Comparison of ENCODE assay signal across 20 mouse cellular contexts in genomic region chr5:9043582-9044267, GRCm38 (mm10). TPM values are rescaled to one million over a fixed set of nuclear protein-coding genes. Genes with fewer than 3 reads are reported as not detected.
DNase-seq lines count a peak whose midpoint lies in the region; ATAC-seq and TF ChIP-seq lines count a peak whose summit lies in the region.
"Had no signal": no experiment of that assay in that cellular context is flagged by ENCODE, and none has a peak within 500 bp of the region (broad histone marks: within the 10 kb centered on the region; RNA-seq: fewer than 3 reads in every experiment).

No protein-coding gene starts in this region.

- H3K27me3 ChIP-seq in heart, embryonic 10.5 days (ENCODE audit: insufficient read depth, poor library complexity, severe bottlenecking) = no peaks in the 10 kb centered on the region
- H3K27me3 ChIP-seq in liver, postnatal 0 days (ENCODE audit: insufficient read depth, low read length) = no peaks in the 10 kb centered on the region
- no peaks in the 10 kb centered on the region for H3K27me3 ChIP-seq in liver, embryonic 12.5 days (replicated peaks)
- no peaks in the 10 kb centered on the region for H3K27me3 ChIP-seq in CH12.LX (replicated peaks)
- no peaks in the 10 kb centered on the region for H3K27me3 ChIP-seq in intestine, postnatal 0 days (replicated peaks; ENCODE audit: control insufficient read depth, insufficient read depth, low read length)
- H3K27me3 ChIP-seq: heart, embryonic 13.5 days had no signal

- H3K9me3 ChIP-seq in heart, embryonic 10.5 days = no peaks in the 10 kb centered on the region
- H3K9me3 ChIP-seq in liver, postnatal 0 days (ENCODE audit: low read length) = no peaks in the 10 kb centered on the region
- H3K9me3 ChIP-seq in liver, embryonic 12.5 days (replicated peaks) = no peaks in the 10 kb centered on the region
- H3K9me3 ChIP-seq in CH12.LX (replicated peaks; ENCODE audit: low read length) = peaks cover 4% of the 10 kb centered on the region
- no peaks in the 10 kb centered on the region for H3K9me3 ChIP-seq in intestine, postnatal 0 days (ENCODE audit: control insufficient read depth)
- H3K9me3 ChIP-seq: G1E; heart, embryonic 13.5 days; limb, embryonic 10.5 days had no signal

- TF ChIP-seq RAD21 in CH12.LX (IDR thresholded peaks at IDR 0.05; ENCODE audit: low read depth, low read length) = no peak

- no peaks in the 10 kb centered on the region for H3K36me3 ChIP-seq in heart, embryonic 10.5 days
- H3K36me3 ChIP-seq in liver, postnatal 0 days (replicated peaks; ENCODE audit: insufficient read depth, low read length) = no peaks in the 10 kb centered on the region
- no peaks in the 10 kb centered on the region for H3K36me3 ChIP-seq in liver, embryonic 12.5 days
- no peaks in the 10 kb centered on the region for H3K36me3 ChIP-seq in CH12.LX (replicated peaks in 1 of 2; ENCODE audit: control insufficient read depth in 1 of 2, insufficient read depth in 1 of 2, low read length in 1 of 2)
- H3K36me3 ChIP-seq in intestine, postnatal 0 days (ENCODE audit: control insufficient read depth, insufficient read depth) = no peaks in the 10 kb centered on the region
- H3K36me3 ChIP-seq: G1E; heart, embryonic 13.5 days; limb, embryonic 10.5 days had no signal

- no peak for TF ChIP-seq CTCF in liver, postnatal 0 days (IDR thresholded peaks at IDR 0.05; ENCODE audit: low read depth)
- no peak for TF ChIP-seq CTCF in CH12.LX (conservative IDR thresholded peaks at IDR 0.05 in 1 of 2, IDR thresholded peaks at IDR 0.05 in 1 of 2; ENCODE audit: low read depth in 2 of 2, low read length in 2 of 2)
- TF ChIP-seq CTCF in intestine, postnatal 0 days (IDR thresholded peaks at IDR 0.05; ENCODE audit: low read depth) = no peak

- ATAC-seq in liver, postnatal 0 days = no peak
- ATAC-seq in liver, embryonic 12.5 days = no peak
- ATAC-seq in intestine, postnatal 0 days = peak; percentile 60
- no peak for ATAC-seq in megakaryocyte-erythroid progenitor cell, adult 5-6 weeks (replicated peaks; ENCODE audit: low FRiP score, low TSS enrichment, poor library complexity, severe bottlenecking)

- no peak overlapping the region for H3K27ac ChIP-seq in heart, embryonic 10.5 days
- H3K27ac ChIP-seq in liver, postnatal 0 days (ENCODE audit: low read depth) = peak overlapping the region; percentile 60
- no peak overlapping the region for H3K27ac ChIP-seq in liver, embryonic 12.5 days
- H3K27ac ChIP-seq in CH12.LX (ENCODE audit: insufficient read depth, low read depth) = peak overlapping the region; percentile 17; the same call in 1 of the 2 replicates
- H3K27ac ChIP-seq in intestine, postnatal 0 days (ENCODE audit: low read depth, low read length) = peak overlapping the region; percentile 35; the same call in 1 of the 2 replicates
- H3K27ac ChIP-seq: heart, embryonic 13.5 days; limb, embryonic 10.5 days had no signal

- no peaks in the 10 kb centered on the region for H3K79me2 ChIP-seq in CH12.LX (replicated peaks; ENCODE audit: control insufficient read depth, extremely low read depth, insufficient read depth, poor library complexity, severe bottlenecking)

- peak; percentile 23 for DNase-seq in heart, adult 11 months
- no peak for DNase-seq in heart, embryonic 10.5 days (ENCODE audit: low spot score)
- DNase-seq in liver, postnatal 0 days = no peak
- DNase-seq in CH12.LX (ENCODE audit: extremely low read depth) = peak; percentile 86
- DNase-seq in layer of hippocampus, adult 8-10 months (ENCODE audit: low spot score in 2 of 2) = no peak
- DNase-seq: adrenal gland, adult 8-10 months; cerebellum, adult 2 months; gastrocnemius, postnatal 14 days; heart, postnatal 4 days; kidney, postnatal 25 days; layer of hippocampus, postnatal 36 days; lung, adult 18-20 months; lung, postnatal 36 days; spleen, adult 18-20 months had no signal

- TF ChIP-seq POLR2A in CH12.LX (IDR thresholded peaks at IDR 0.05; ENCODE audit: low read depth, low read length) = no peak

- WGBS in heart, embryonic 10.5 days = 79% methylated on average over 8 of the region's 8 CpGs
- WGBS in liver, postnatal 0 days (ENCODE audit: insufficient replicate concordance) = 65% methylated on average over 8 of the region's 8 CpGs
- WGBS in liver, embryonic 12.5 days (ENCODE audit: insufficient replicate concordance) = 66% methylated on average over 8 of the region's 8 CpGs
- WGBS in intestine, postnatal 0 days = 66% methylated on average over 8 of the region's 8 CpGs

- in situ Hi-C loops in CH12.LX (cut with MboI; ENCODE audit: low pct_ligation_motif_present, low pct_unique_long_range_greater_than_20kb, low sequenced_read_pairs) = loop anchor here (10.0 kb wide), 1 partner anchor 99 kb away; no protein-coding TSS in a partner anchor

- H3K4me1 ChIP-seq in heart, embryonic 10.5 days = no peaks in the 10 kb centered on the region
- H3K4me1 ChIP-seq in liver, postnatal 0 days (ENCODE audit: insufficient read depth) = peaks cover 19% of the 10 kb centered on the region; the same call in 1 of the 2 replicates
- no peaks in the 10 kb centered on the region; the same call in 1 of the 2 replicates for H3K4me1 ChIP-seq in liver, embryonic 12.5 days
- peaks cover 20 to 44% of the 10 kb centered on the region in 2 experiments for H3K4me1 ChIP-seq in CH12.LX (ENCODE audit: control insufficient read depth in 1 of 2, insufficient read depth in 2 of 2)
- H3K4me1 ChIP-seq in intestine, postnatal 0 days (replicated peaks; ENCODE audit: control insufficient read depth, insufficient read depth, low read length) = no peaks in the 10 kb centered on the region
- H3K4me1 ChIP-seq: heart, embryonic 13.5 days had no signal

- no peak overlapping the region for H3K9ac ChIP-seq in liver, postnatal 0 days (replicated peaks)
- no peak overlapping the region for H3K9ac ChIP-seq in liver, embryonic 12.5 days
- no peak overlapping the region for H3K9ac ChIP-seq in CH12.LX (ENCODE audit: insufficient read depth, low read depth)
- H3K9ac ChIP-seq in intestine, postnatal 0 days (ENCODE audit: low read depth, low read length) = no peak overlapping the region
- H3K9ac ChIP-seq: heart, embryonic 13.5 days had no signal

- no peak overlapping the region for H3K4me2 ChIP-seq in liver, postnatal 0 days (ENCODE audit: low read depth, low read length)
- no peak overlapping the region for H3K4me2 ChIP-seq in liver, embryonic 12.5 days
- H3K4me2 ChIP-seq in CH12.LX (ENCODE audit: insufficient read depth, low read depth, poor library complexity, severe bottlenecking) = peak overlapping the region; percentile 23
- H3K4me2 ChIP-seq in intestine, postnatal 0 days (replicated peaks; ENCODE audit: low read depth) = no peak overlapping the region
- H3K4me2 ChIP-seq: heart, embryonic 13.5 days had no signal

- H3K4me3 ChIP-seq in heart, embryonic 10.5 days = no peak overlapping the region
- no peak overlapping the region for H3K4me3 ChIP-seq in liver, postnatal 0 days (ENCODE audit: low read depth, low read length)
- no peak overlapping the region for H3K4me3 ChIP-seq in liver, embryonic 12.5 days
- H3K4me3 ChIP-seq in CH12.LX (replicated peaks in 1 of 3; ENCODE audit: low read depth in 2 of 3, low read length in 2 of 3, poor library complexity in 1 of 3) = no peak overlapping the region
- H3K4me3 ChIP-seq in intestine, postnatal 0 days (ENCODE audit: low read depth, low read length) = no peak overlapping the region
- H3K4me3 ChIP-seq: heart, embryonic 13.5 days; limb, embryonic 10.5 days had no signal

- dilution Hi-C loops in CH12.LX (cut with MboI; ENCODE audit: extremely low pct_ligation_motif_present, extremely low pct_unique_long_range_greater_than_20kb, low sequenced_read_pairs) = no loop called here

- TF ChIP-seq EP300 in liver, postnatal 0 days (IDR thresholded peaks at IDR 0.05; ENCODE audit: low read depth) = no peak
- TF ChIP-seq EP300 in CH12.LX (IDR thresholded peaks at IDR 0.05; ENCODE audit: low read length) = peak; percentile 90

TF ChIP-seq in CH12.LX, 34 proteins besides CTCF, POLR2A, EP300 and RAD21 (continues in another document):
- TF ChIP-seq JUN (IDR thresholded peaks at IDR 0.05; ENCODE audit: insufficient read depth, low read depth, low read length) (peak; percentile 78), MAFK (IDR thresholded peaks at IDR 0.05; ENCODE audit: insufficient replicate concordance, low read length) (0 out of 2 replicates have a peak, but pooled peaks have one; percentile 52), BHLHE40 (IDR thresholded peaks at IDR 0.05; ENCODE audit: low read depth, low read length) (peak; percentile 50; the same call in 1 of the 2 replicates), POLR2AphosphoS2 (IDR thresholded peaks at IDR 0.05; ENCODE audit: low read depth, low read length) (no peak), MAZ (IDR thresholded peaks at IDR 0.05; ENCODE audit: low read depth, low read length) (no peak), IRF4 (IDR thresholded peaks at IDR 0.05; ENCODE audit: low read depth, low read length) (peak; percentile 97), JUND (conservative IDR thresholded peaks at IDR 0.05; ENCODE audit: low read depth, low read length) (peak; percentile 91), ELF1 (IDR thresholded peaks at IDR 0.05; ENCODE audit: low read depth, low read length) (no peak)

RNA-seq across cellular contexts. Expression of gene Crot, which starts 46.6 kb away (rescaled TPM):
- polyA plus RNA-seq in heart, embryonic 10.5 days (2016; fragmentation: Nextera tagmentation; extraction: Ambion mirVana) = 36.3 and 37.7 TPM in 2 replicates
- polyA plus RNA-seq in liver, postnatal 0 days (2015; fragmentation: Nextera tagmentation; extraction: Ambion mirVana) = 255 and 267 TPM in 2 replicates
- polyA plus RNA-seq in liver, embryonic 12.5 days (2016; fragmentation: Nextera tagmentation; extraction: Ambion mirVana) = 30.1 and 31.4 TPM in 2 replicates
- 12.4 and 13.4 TPM in 2 replicates for total RNA-seq in CH12.LX (2012; rRNA removed)
- total RNA-seq in CH12.LX (2014; rRNA removed) = 18.2 and 22.4 TPM in 2 replicates
- polyA plus RNA-seq in CH12.LX (2012; ENCODE audit: insufficient read length, low read depth) = 12.0 and 13.5 TPM in 2 replicates
- 133 and 135 TPM in 2 replicates for polyA plus RNA-seq in intestine, postnatal 0 days (2015; fragmentation: Nextera tagmentation; extraction: Ambion mirVana)
- total RNA-seq in megakaryocyte-erythroid progenitor cell, adult 5-6 weeks (2014; fragmentation: Nextera tagmentation) = 18.4 and 19.0 TPM in 2 replicates
- total RNA-seq in megakaryocyte-erythroid progenitor cell, adult 5-6 weeks (2017) = 24.8 and 39.9 TPM in 2 replicates
- total RNA-seq in layer of hippocampus, adult 8-10 months (2022) = 10 to 100 TPM; 21.6 to 30.9 (median 25.3) TPM

RNA-seq across cellular contexts. Expression of gene Tmem243, which starts 56.7 kb away (rescaled TPM):
- polyA plus RNA-seq in heart, embryonic 10.5 days (2016; fragmentation: Nextera tagmentation; extraction: Ambion mirVana) = 11.5 and 13.2 TPM in 2 replicates
- polyA plus RNA-seq in liver, postnatal 0 days (2015; fragmentation: Nextera tagmentation; extraction: Ambion mirVana) = 50.9 and 56.7 TPM in 2 replicates
- 12.3 and 13.0 TPM in 2 replicates for polyA plus RNA-seq in liver, embryonic 12.5 days (2016; fragmentation: Nextera tagmentation; extraction: Ambion mirVana)
- 56.2 and 74.7 TPM in 2 replicates for total RNA-seq in CH12.LX (2012; rRNA removed)
- total RNA-seq in CH12.LX (2014; rRNA removed) = 102 and 107 TPM in 2 replicates
- 70.6 and 87.0 TPM in 2 replicates for polyA plus RNA-seq in CH12.LX (2012; ENCODE audit: insufficient read length, low read depth)
- polyA plus RNA-seq in intestine, postnatal 0 days (2015; fragmentation: Nextera tagmentation; extraction: Ambion mirVana) = 116 and 117 TPM in 2 replicates
- 4.3 and 6.9 TPM in 2 replicates for total RNA-seq in megakaryocyte-erythroid progenitor cell, adult 5-6 weeks (2014; fragmentation: Nextera tagmentation)
- 2.2 and 11.5 TPM in 2 replicates for total RNA-seq in megakaryocyte-erythroid progenitor cell, adult 5-6 weeks (2017)
- 10 to 100 TPM; 12.0 to 14.8 (median 13.7) TPM for total RNA-seq in layer of hippocampus, adult 8-10 months (2022)

Comparison
In these comparisons a context has a peak if more than half of its experiments do, and no peak if none do; other contexts are left out.
1. DNase-seq: peak in heart, adult 11 months (single experiment) and CH12.LX (single experiment); none in heart, embryonic 10.5 days (single experiment), liver, postnatal 0 days (single experiment) and layer of hippocampus, adult 8-10 months (0 of 2).
2. H3K27ac ChIP-seq: peak in liver, postnatal 0 days (single experiment), CH12.LX (single experiment) and intestine, postnatal 0 days (single experiment); none in heart, embryonic 10.5 days (single experiment) and liver, embryonic 12.5 days (single experiment).